Mouse (Mus musculus): ENCODE measurements around the gene Vmn1r194. TPM values are rescaled to one million over a fixed set of nuclear protein-coding genes. Genes with fewer than 3 reads are reported as not detected.
"Not testable (repeated sequence)": the region's sequence is repeated elsewhere in the genome, so short reads cannot be mapped to it uniquely, and the experiment has no call there.

Gene Vmn1r194
- total RNA-seq (2022), result not detected

DNA sequence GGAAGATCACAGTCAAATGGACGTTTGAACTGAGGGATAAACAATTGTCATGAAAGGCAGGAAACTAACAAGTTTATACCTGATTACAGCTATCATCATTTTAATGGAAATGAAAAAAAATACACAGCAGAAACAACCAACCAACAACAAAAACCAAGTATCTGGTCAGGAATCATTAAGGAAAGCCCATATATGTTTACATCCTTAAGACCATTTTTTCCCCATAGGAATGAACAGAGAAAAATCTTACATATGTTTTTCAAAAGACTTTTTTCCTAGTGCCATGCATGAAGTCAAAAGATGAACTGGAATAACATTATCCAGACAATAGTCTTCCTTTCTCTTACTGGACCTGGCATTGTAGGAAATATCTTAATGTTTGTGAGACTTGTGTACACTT is at the start of gene Vmn1r194:
TSS of gene Vmn1r194 (plus strand) at position 301 of the 400 bp plus-strand sequence.
- no peak for DNase-seq (ENCODE audit: low spot score in 2 of 2)

DNA sequence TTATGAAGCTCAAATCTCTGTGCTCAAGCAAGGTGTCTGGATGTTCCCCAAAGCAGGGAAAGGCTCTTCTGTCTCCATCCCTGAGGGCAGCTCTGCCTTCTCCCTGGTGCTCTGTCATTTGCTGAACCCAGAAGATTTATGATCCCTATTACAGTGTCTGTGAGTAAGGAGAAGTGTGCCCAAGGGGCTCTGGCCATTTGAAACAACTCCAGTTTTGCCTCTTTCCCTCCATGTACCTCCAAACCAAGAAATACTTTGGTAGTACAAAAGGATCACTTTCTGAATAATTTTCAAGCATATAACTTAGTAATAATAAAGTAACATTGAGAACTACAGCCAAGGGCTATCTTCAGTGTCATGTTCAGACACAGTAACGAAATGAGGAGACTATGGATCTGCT is 21.0 kb upstream of the Vmn1r194 start, which contains the start of gene Vmn1r193:
TSS of gene Vmn1r193 (minus strand) at position 101 of the 400 bp plus-strand sequence.
- DNase-seq (ENCODE audit: low spot score in 2 of 2), result not testable (repeated sequence)

DNA sequence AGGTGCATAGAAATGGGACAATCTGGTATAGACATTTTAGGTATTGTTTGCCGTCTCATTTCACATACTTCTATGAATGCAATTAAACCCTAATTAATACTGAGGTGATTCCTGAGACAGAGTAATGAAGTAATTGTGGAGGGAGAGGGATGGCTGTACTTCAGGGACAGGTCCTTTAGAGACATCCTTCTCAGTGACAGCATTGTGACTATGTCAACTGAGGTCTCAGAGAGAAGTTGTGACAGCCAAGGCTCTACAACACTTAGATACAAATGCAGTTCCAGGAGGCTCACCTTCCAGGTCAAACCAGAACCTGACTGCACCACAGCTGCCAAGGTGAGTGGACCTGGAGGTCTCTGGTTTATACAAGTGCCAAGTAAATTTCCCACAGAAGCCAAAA is 26.2 kb downstream of the Vmn1r194 start, which contains the start of gene Vmn1r195:
TSS of gene Vmn1r195 (plus strand) at position 301 of the 400 bp plus-strand sequence.
- DNase-seq (ENCODE audit: low spot score in 2 of 2), result not testable (repeated sequence)

DNA sequence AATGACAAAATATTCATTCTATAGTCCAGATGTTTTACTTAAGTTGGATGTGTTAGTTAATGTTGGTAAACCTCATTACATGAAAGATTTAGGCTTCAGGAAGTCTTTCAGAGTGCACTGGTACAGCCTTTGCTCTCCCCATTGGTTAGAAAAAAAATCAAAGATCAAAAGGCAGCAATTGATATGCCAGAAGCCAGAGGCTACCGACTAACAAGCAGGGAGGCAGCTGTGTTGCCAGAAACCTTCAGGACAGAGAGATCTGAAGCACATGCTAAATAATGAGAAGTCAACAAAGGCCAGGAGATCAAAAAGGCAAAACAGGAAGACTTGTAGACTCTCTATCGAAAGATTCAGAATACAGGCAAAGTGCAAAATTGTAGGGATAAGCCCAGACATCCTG is 27.7 kb downstream of the Vmn1r194 start:
- DNase-seq (ENCODE audit: low spot score in 2 of 2), result no peak

DNA sequence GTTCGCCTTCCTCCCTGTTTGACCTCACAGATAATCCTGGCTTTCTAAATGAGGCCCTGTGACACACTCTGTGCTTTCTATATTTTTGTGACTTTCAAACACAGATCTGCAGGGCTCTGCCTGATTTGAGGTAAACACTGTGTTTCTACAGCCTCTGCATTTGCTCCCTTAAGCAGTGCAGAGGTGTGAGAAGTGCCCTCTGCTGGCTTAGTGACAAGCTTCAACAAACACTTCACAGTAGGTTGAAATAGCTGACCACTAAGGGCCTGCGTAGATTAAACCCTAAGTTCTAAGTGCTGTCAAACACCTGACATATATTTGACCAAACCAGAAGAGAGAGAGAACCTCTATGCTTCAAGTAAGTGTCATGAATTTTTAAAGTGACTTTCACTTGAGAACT is 40.6 kb downstream of the Vmn1r194 start:
- DNase-seq (ENCODE audit: low spot score in 2 of 2), result no peak

DNA sequence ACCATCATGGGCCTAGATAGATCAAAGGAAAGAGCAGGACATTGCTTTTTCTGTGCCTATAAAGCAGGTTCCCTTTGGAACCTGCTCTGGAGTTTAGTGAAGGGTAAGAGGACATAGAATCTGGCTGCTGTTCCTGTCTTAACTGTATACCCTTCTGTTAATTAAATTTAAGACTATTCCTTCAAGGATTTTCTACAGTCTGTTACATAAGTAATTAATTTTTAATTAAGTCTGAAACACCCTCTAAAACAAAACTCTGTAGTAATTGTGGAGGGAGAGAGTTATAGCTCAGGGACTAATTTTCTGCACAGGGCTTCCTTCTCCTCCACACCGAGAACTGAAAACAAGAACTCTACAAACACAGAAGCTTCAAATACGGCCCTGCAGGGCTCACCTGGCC is 45.6 kb downstream of the Vmn1r194 start, which contains the start of gene Vmn1r196:
TSS of gene Vmn1r196 (plus strand) at position 301 of the 400 bp plus-strand sequence.
- DNase-seq (ENCODE audit: low spot score in 2 of 2), result no peak

Small RNA genes within 50 kb of the gene (microRNA-seq; reads per million reads assigned to microRNA genes)
- gene Gm23282 (not detected), gene Gm25084 (not detected)

Other genes starting within 250 kb of the Vmn1r194 start
- gene Prss16, start 234.5 kb upstream of the Vmn1r194 start, total RNA-seq (2022), result not detected
- gene Hist1h2ah, start 208.6 kb upstream of the Vmn1r194 start, total RNA-seq (2022), result 1 to 10 TPM in 3 of 4 experiments, not detected in 1; 3.0 to 6.5 (median 5.3) TPM
- 1 to 10 TPM in 1 of 4 experiments, under 1 TPM in 1, not detected in 2; 0.75 to 7.0 TPM for gene Hist1h2bk, start 208.3 kb upstream of the Vmn1r194 start, total RNA-seq (2022)
- 10 to 100 TPM; 28.5 to 37.8 (median 35.7) TPM for gene Hist1h4i, start 202.9 kb upstream of the Vmn1r194 start, total RNA-seq (2022)
- gene Hist1h2ag, start 201.3 kb upstream of the Vmn1r194 start, total RNA-seq (2022), result 1 to 10 TPM in 3 of 4 experiments, not detected in 1; 2.3 to 4.2 (median 2.6) TPM
- 1 to 10 TPM in 2 of 4 experiments, under 1 TPM in 2; 0.75 to 2.9 (median 1.3) TPM for gene Hist1h2bj, start 201.0 kb upstream of the Vmn1r194 start, total RNA-seq (2022)
- gene Vmn1r188, start 159.8 kb upstream of the Vmn1r194 start, total RNA-seq (2022), result not detected
- gene Vmn1r189, start 138.4 kb upstream of the Vmn1r194 start, total RNA-seq (2022), result not detected
- gene Vmn1r191, start 60.2 kb upstream of the Vmn1r194 start, total RNA-seq (2022), result not detected
- gene Vmn1r192, start 53.1 kb upstream of the Vmn1r194 start, total RNA-seq (2022), result not detected
- not detected for gene Vmn1r193, start 21.1 kb upstream of the Vmn1r194 start, total RNA-seq (2022)
- not detected for gene Vmn1r195, start 26.3 kb downstream of the Vmn1r194 start, total RNA-seq (2022)
- gene Vmn1r196, start 45.7 kb downstream of the Vmn1r194 start, total RNA-seq (2022), result not detected
- not detected for gene Vmn1r197, start 80.4 kb downstream of the Vmn1r194 start, total RNA-seq (2022)
- not detected for gene Vmn1r198, start 106.1 kb downstream of the Vmn1r194 start, total RNA-seq (2022)
- gene Vmn1r199, start 135.6 kb downstream of the Vmn1r194 start, total RNA-seq (2022), result not detected
- gene Vmn1r200, start 146.2 kb downstream of the Vmn1r194 start, total RNA-seq (2022), result not detected
- gene Vmn1r201, start 227.7 kb downstream of the Vmn1r194 start, total RNA-seq (2022), result not detected

All from gastrocnemius, adult 8-10 months (tissue).